Mouse (Mus musculus) layer of hippocampus, postnatal 14 days (tissue): ENCODE results near the gene Htr3a. TPM values are rescaled to one million over a fixed set of nuclear protein-coding genes. Genes with fewer than 3 reads are reported as not detected.

Experiments
- DNase-seq, 2 experiments: peaks; one replicate each; pipeline ENCODE4 v3.0.0; 2021 to 2022; ENCODE audit warnings: low spot score in 2 of 2, mixed read lengths in 1 of 2
- total RNA-seq, 2 experiments: library from RNA; stranded (reverse); gene quantifications; 2 replicates each; pipeline ENCODE4 v1.2.3; 2021

Gene Htr3a
- total RNA-seq, 2 experiments from 2014 or later: 10.8 to 13.4 TPM

- no peak for DNase-seq
Observed at GRCm38 (mm10) chr9:48856240-48856639, 54.7 kb downstream of the Htr3a start.

- DNase-seq: no peak
Observed at GRCm38 (mm10) chr9:48849531-48849930, 61.4 kb downstream of the Htr3a start.

Other genes starting within 250 kb of the Htr3a start
- gene Zbtb16, start 74.9 kb downstream of the Htr3a start, total RNA-seq: 10 to 100 TPM; 85.9 to 92.1 TPM
- gene Htr3b, start 53.9 kb upstream of the Htr3a start, total RNA-seq: not detected
- gene Usp28, start 74.3 kb upstream of the Htr3a start, total RNA-seq: 10 to 100 TPM; 40.3 to 45.5 TPM
- gene Zw10, start 144.5 kb upstream of the Htr3a start, total RNA-seq: 10 to 100 TPM; 15.0 to 15.9 TPM
- gene Tmprss5, start 170.2 kb upstream of the Htr3a start, total RNA-seq: 1 to 10 TPM in 1 of 2 experiments, under 1 TPM in 1; 0.65 to 1.3 TPM